Mouse (Mus musculus) megakaryocyte-erythroid progenitor cell, adult 5 weeks (primary cell): Measurements from ENCODE around the gene A930009A15Rik. TPM values are rescaled to one million over a fixed set of nuclear protein-coding genes. Genes with fewer than 3 reads are reported as not detected.

Experiments
- polyA plus RNA-seq: library from polyadenylated mRNA; stranded (reverse); fragments of >175 nt; gene quantifications from 2 replicates; pipeline ENCODE4 v1.2.3, GENCODE M21; 2012

Gene A930009A15Rik
- polyA plus RNA-seq, result not detected in 2 replicates

DNA sequence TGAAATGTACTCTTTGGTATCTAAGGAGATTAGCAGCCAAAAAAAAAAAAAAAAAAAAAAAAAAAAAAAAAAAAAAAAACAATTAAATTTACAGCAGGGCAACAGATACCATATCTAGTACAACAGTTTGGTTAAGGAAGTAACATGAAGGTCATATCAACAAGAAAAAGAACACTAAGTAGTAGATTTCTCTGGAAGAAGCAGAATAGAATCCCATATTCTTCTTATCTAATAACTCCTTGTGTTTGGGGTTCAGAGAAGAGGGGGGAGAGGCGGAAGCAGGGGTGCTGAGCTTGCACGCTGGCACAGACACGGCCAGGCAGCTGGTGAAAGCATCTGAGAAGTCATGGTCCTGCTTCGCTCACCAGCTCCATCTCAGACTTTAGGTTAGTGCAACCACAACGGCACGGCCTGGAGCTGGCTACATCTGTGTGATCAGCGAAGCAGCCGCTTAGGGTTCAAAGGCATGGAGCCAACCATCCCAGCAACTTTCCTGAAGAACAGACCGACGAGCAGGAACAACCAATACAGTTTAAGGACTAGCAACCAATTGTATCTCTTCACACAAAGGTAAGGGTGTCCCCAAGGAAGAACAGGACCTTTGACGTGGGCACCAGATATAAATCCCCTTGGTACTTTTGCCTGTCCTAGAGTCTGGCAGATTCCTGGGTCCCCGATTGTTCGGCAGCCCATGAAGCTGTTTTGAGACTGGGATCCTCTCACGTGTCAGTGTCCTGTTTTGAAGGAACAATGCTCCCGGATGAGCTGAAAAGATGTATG is at the start of gene A930009A15Rik:
Gene A930009A15Rik, plus strand, starts transcription at position 275 of the 780 bp plus-strand sequence.

DNA sequence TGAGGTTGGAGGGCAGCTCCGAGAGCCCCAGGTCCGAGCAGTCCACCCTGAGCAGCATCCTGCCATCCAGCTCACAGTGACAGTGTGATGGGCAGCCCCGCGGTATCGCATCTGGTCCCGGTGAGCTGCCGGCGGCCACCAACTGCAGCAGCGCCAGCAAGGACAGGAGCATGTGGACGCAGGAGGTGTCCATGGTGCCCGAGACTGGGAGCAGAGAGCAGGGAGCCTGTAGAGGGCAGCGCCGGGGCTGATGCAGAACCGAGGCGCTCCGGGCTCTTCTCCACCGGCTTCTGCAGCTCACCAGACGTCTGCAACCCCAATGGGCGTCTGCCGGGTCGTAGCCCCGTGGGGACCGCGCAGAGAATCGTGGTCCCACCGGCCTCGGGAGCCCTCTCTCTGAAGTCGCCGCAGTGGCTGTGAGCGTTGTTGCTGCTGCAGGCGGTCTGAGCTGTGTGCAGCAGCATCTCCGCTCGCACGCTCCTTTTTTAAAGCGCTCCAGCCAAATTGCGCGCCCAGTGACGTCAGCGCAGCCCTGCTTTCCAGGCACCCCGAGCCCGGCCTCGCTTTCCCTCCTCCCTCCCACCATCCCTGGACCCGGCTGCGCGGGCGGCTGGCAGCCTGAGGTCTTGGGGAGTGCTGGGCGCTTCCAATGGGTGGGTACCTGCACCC is 17.6 kb downstream of the A930009A15Rik start, which contains the start of gene Lgr5:
Gene Lgr5, minus strand, starts transcription at position 480 of the 669 bp plus-strand sequence.

Other genes with a start within 250 kb of the A930009A15Rik start
- gene Tmem19, start 207.5 kb upstream of the A930009A15Rik start, polyA plus RNA-seq, result 3.6 and 4.0 TPM in 2 replicates
- 13.2 and 14.5 TPM in 2 replicates for gene Thap2, start 185.5 kb upstream of the A930009A15Rik start, polyA plus RNA-seq
- gene Zfc3h1, start 185.0 kb upstream of the A930009A15Rik start, polyA plus RNA-seq, result 5.1 and 7.9 TPM in 2 replicates
- gene Lgr5, start 17.8 kb downstream of the A930009A15Rik start, polyA plus RNA-seq, result 0.03 TPM in 1 of 2 replicates, not detected in the other
- gene Tspan8, start 246.8 kb downstream of the A930009A15Rik start, polyA plus RNA-seq, result 0.39 and 0.44 TPM in 2 replicates